Mouse (Mus musculus) hindbrain, embryonic 11.5 days (tissue): ENCODE data around the gene St6galnac3. TPM values are rescaled to one million over a fixed set of nuclear protein-coding genes. Genes with fewer than 3 reads are reported as not detected.

Experiments
- ATAC-seq: fragments of 200-750 bp; cut with Nextera tagmentation; 2 replicates; pipeline ENCODE4 v1.8.0; 2017; ENCODE audit warnings: mild to moderate bottlenecking, moderate TSS enrichment, moderate library complexity; ENCODE audit not compliant: low FRiP score
- DNase-seq: peaks from one replicate; pipeline ENCODE4 v3.0.0-alpha.2; 2015; ENCODE audit warnings: low spot score
- H3K27ac ChIP-seq: fragments of 300-500 bp; sonication (generic); 2 replicates; pipeline ENCODE4 v1.5.1; 2014; ENCODE audit warnings: mild to moderate bottlenecking, low read depth, low read length
- H3K27me3 ChIP-seq: fragments of 300-500 bp; sonication (generic); 2 replicates; pipeline ENCODE4 v1.6.1; 2014; ENCODE audit warnings: mild to moderate bottlenecking, low read length, moderate library complexity, mixed read lengths; ENCODE audit not compliant: control insufficient read depth, insufficient read depth
- H3K36me3 ChIP-seq: fragments of 300-500 bp; sonication (generic); 2 replicates; pipeline ENCODE4 v1.6.1; 2014; ENCODE audit warnings: mild to moderate bottlenecking, low read length, moderate library complexity, mixed read lengths; ENCODE audit not compliant: control insufficient read depth, insufficient read depth
- H3K4me1 ChIP-seq: fragments of 300-500 bp; sonication (generic); replicated peaks from 2 replicates; pipeline ENCODE4 v1.6.1; 2014; ENCODE audit warnings: low read length, mixed read lengths; ENCODE audit not compliant: control insufficient read depth, insufficient read depth
- H3K4me2 ChIP-seq: fragments of 300-500 bp; sonication (generic); replicated peaks from 2 replicates; pipeline ENCODE4 v1.6.1; 2014; ENCODE audit warnings: mild to moderate bottlenecking, low read depth, low read length
- H3K4me3 ChIP-seq: fragments of 300-500 bp; sonication (generic); 2 replicates; pipeline ENCODE4 v1.5.1; 2014; ENCODE audit warnings: low read depth, low read length
- H3K9ac ChIP-seq: fragments of 300-500 bp; sonication (generic); 2 replicates; pipeline ENCODE4 v1.6.1; 2014; ENCODE audit warnings: low read depth, low read length
- H3K9me3 ChIP-seq: fragments of 300-500 bp; sonication (generic); 2 replicates; pipeline ENCODE4 v1.6.1; 2016; ENCODE audit warnings: low read length; ENCODE audit not compliant: control insufficient read depth
- WGBS: fragments of 180-500 bp; shearing (Covaris S2); extraction: QIAGEN DNeasy Blood & Tissue Kit; methylation state at CpG from one replicate; pipeline ENCODE4 v1.1.7; 2014; 5-methylcytosine and 5-hydroxymethylcytosine counted together
- polyA plus RNA-seq: library from polyadenylated mRNA; unstranded; fragments of >200 nt; fragmentation: Nextera tagmentation; extraction: Ambion mirVana; gene quantifications from 2 replicates; pipeline ENCODE4 v1.2.1, GENCODE M21; 2014

Gene St6galnac3
- polyA plus RNA-seq, 1 experiment from 2014 or later: 34.8 TPM

DNA sequence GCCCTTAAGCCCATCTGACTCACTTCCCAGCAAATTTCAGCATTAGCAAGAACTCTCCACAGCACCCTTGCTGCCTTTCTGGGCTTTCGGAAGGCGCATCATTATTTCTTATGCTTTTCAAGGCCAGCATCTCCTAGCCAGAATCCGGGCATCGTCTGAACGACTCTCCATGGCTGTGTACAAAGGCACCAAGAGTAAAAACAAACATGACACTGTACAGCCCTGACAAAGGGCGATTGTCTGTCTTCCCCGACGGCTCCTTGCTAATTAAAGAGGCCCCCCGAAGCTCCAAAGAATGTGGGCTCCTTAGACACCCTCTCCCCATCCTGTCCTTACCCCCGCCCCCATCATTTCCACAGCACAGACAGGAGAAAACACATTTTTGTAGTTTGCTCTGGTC lies 13.4 kb upstream of the St6galnac3 start:
- Histone ChIP-seq H3K27ac (peak overlapping the region; percentile 7; the same call in 1 of the 2 replicates), H3K9ac (no peak overlapping the region), H3K4me3 (no peak overlapping the region), H3K4me1 (no peaks in the 10 kb centered on the region), H3K27me3 (no peaks in the 10 kb centered on the region), H3K9me3 (no peaks in the 10 kb centered on the region), H3K36me3 (no peaks in the 10 kb centered on the region), H3K4me2 (no peak overlapping the region)
- 29% methylated on average over 10 of the region's 10 CpGs for WGBS
- DNase-seq: no peak
- peak; percentile 43; the same call in 1 of the 2 replicates for ATAC-seq

DNA sequence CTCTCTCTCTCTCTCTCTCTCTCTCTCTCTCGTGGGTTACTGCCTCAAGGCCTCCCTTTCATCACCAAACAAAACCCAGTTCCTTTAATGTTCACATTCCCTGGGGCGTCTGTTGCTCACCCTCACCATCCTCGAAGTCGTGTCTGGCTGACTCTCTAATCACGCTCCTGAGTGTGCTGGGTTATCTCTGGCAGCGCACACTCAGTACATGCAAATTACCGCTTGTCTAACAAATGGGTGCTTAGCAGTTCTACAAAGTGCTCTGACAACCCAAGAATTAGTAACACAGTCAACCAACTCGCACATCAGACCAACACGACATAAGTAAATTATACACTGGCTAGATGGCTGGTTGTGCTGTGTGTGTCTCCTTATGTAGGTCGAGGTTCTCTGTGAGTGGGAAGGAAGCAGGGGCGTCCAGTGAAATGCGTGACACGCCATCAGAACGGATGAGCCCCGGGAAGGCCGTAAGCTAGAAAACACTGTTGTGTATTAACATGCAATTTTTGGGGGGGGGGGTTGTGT lies 11.8 kb upstream of the St6galnac3 start:
- H3K4me1 ChIP-seq: no peaks in the 10 kb centered on the region
- H3K27me3 ChIP-seq: no peaks in the 10 kb centered on the region
- no peak overlapping the region for H3K27ac ChIP-seq
- H3K9me3 ChIP-seq: no peaks in the 10 kb centered on the region
- H3K9ac ChIP-seq: no peak overlapping the region
- H3K4me3 ChIP-seq: no peak overlapping the region
- DNase-seq (no peak), ATAC-seq (no peak)
- H3K36me3 ChIP-seq: no peaks in the 10 kb centered on the region
- WGBS: 76% methylated on average over 16 of the region's 16 CpGs
- H3K4me2 ChIP-seq: no peak overlapping the region

DNA sequence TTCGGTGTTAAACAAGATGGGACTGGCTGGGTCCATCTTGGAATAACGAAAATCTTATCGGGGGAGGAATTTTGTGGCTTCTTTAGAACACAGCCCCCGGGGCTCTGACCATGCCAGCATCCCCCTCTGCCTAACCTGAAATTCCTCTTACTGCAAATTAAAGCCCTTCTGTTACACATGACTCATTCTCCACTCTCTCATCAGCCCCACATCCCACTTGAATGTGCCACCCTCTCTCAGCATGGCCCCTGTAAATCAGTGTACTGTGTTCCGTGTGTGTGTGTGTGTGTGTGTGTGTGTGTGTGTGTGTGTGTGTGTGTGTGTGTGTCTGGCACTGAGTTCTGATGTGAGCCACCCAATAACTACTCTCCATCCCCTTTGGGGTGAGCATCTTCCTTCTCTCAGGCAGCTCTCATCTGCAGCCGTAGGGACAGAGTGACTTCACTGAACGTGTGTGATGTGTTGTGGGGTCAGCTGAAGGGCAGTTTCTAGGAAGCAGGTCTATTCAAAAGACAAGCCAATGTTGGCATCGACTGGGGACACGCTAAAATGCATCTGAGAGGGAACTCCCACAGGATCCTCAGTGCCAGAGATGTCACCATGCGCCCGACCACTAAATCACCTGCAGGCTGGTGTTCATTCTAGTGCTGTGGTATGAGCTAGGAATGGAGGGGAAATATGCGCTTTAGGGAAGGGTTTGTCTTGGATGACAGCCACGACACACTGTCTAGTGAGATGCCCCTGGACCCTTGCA lies 11.0 kb upstream of the St6galnac3 start:
- 70% methylated on average over 13 of the region's 13 CpGs for WGBS
- Histone ChIP-seq H3K27ac (no peak overlapping the region), H3K36me3 (no peaks in the 10 kb centered on the region), H3K9me3 (no peaks in the 10 kb centered on the region), H3K4me3 (no peak overlapping the region), H3K4me2 (no peak overlapping the region), H3K27me3 (no peaks in the 10 kb centered on the region), H3K9ac (no peak overlapping the region), H3K4me1 (no peaks in the 10 kb centered on the region)
- no peak for DNase-seq
- ATAC-seq: no peak

DNA sequence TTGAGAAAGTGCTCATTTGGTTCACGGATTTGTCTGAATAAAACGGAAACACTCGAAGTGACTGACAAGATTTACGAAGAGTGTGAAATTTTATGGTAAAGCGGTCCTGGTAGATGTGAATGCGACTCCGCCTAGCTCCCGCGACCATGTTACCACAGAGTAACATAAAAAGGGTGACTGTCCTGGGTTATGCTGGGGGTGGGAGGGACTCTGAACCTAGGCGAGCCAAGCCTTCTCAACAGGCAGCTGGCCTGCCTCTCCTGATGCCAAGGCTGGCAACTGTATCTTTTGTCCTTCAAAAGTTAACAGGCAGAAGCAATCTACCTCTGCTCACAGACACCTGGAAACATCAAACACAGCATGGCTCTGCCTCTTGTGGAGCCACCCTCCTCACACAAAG lies 9.8 kb upstream of the St6galnac3 start:
- Histone ChIP-seq H3K4me3 (no peak overlapping the region), H3K27ac (no peak overlapping the region), H3K9ac (no peak overlapping the region), H3K4me2 (no peak overlapping the region), H3K27me3 (no peaks in the 10 kb centered on the region), H3K36me3 (no peaks in the 10 kb centered on the region), H3K4me1 (no peaks in the 10 kb centered on the region), H3K9me3 (no peaks in the 10 kb centered on the region)
- DNase-seq (no peak), ATAC-seq (no peak)
- 67% methylated on average over 10 of the region's 10 CpGs for WGBS

DNA sequence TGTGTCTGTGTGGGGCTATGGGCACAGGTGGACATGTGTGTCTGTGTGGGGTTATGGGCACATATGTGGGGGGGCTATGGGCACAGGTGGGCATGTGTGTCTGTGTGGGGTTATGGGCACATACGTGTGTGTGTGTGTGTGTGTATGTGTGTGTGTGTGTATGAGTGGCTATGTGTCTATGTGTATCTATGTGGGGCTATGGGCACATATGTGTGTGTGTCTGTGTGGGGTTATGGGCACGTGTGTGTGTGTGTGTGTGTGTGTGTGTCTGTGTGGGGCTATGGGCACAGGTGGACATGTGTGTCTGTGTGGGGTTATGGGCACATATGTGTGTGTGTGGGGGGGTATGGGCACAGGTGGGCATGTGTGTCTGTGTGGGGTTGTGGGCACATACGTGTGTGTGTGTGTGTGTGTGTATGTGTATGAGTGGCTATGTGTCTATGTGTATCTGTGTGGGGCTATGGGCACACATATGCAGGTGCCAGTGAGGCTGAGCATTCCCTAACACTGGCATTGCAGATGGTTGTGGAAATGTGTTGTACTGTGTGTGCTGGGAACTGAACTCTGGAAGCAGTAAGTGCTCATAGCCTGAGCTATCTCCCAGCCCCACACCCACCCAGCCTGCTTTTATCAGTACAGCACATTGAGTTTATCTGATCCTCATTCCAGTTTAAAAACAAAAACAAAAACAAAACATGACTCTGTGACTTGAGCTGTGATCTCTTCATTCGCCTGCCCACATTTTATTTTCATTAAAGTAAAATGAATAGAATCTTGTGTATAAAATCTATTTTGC lies 8.6 kb upstream of the St6galnac3 start:
- H3K36me3 ChIP-seq: no peaks in the 10 kb centered on the region
- H3K4me3 ChIP-seq: no peak overlapping the region
- H3K9ac ChIP-seq: no peak overlapping the region
- H3K27me3 ChIP-seq: no peaks in the 10 kb centered on the region
- peak; percentile 31; the same call in 1 of the 2 replicates for ATAC-seq
- 88% methylated on average over 4 of the region's 4 CpGs for WGBS
- no peaks in the 10 kb centered on the region for H3K4me1 ChIP-seq
- H3K4me2 ChIP-seq: no peak overlapping the region
- DNase-seq: no peak
- no peaks in the 10 kb centered on the region for H3K9me3 ChIP-seq
- no peak overlapping the region for H3K27ac ChIP-seq

DNA sequence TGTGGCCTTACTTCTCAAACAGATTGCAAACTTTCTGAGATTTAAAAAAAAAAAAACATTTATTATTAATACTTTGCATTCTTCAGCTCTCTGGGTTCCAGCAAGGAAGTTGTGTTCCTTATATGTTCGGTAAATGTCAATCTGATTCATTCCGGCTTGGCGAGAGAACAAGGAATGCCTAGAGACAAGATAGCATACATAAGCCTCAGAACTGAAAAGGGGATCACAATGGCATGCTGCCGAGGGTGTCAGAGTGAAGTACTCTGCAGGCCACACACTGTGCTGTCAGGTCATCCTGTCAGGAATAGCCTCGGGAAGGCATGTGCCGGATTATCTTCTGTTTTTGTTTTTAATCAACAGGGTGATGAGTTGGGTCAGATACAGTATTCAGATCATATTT lies 7.8 kb upstream of the St6galnac3 start:
- WGBS: 47% methylated on average over 6 of the region's 6 CpGs
- Histone ChIP-seq H3K27me3 (no peaks in the 10 kb centered on the region), H3K9ac (no peak overlapping the region), H3K9me3 (no peaks in the 10 kb centered on the region), H3K36me3 (no peaks in the 10 kb centered on the region), H3K4me2 (no peak overlapping the region), H3K27ac (no peak overlapping the region), H3K4me1 (no peaks in the 10 kb centered on the region), H3K4me3 (no peak overlapping the region)
- ATAC-seq (no peak), DNase-seq (no peak)

DNA sequence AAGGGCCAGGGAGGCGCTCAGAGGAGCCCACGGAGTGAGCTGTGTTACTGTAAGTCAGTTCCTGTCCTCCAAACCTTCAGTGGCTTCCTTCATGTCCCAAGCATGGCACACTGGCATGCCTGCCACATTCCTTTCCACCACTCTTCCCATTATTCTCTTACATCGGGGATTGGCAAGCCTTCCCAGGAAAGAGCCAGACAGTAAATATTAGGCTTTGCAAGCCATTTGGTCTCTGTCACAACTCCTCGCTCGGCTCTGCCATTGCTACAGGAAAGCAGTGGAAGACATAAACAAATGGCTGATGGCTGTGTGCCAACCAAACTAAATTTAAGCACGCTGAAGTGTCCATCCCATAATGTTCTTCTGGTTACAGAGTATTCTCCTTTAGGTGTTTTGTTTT lies 7.1 kb upstream of the St6galnac3 start:
- 83% methylated on average over 6 of the region's 6 CpGs for WGBS
- Histone ChIP-seq H3K4me2 (no peak overlapping the region), H3K36me3 (no peaks in the 10 kb centered on the region), H3K9me3 (no peaks in the 10 kb centered on the region), H3K27me3 (no peaks in the 10 kb centered on the region), H3K4me3 (no peak overlapping the region), H3K4me1 (no peaks in the 10 kb centered on the region), H3K27ac (no peak overlapping the region), H3K9ac (no peak overlapping the region)
- DNase-seq (no peak), ATAC-seq (no peak)

DNA sequence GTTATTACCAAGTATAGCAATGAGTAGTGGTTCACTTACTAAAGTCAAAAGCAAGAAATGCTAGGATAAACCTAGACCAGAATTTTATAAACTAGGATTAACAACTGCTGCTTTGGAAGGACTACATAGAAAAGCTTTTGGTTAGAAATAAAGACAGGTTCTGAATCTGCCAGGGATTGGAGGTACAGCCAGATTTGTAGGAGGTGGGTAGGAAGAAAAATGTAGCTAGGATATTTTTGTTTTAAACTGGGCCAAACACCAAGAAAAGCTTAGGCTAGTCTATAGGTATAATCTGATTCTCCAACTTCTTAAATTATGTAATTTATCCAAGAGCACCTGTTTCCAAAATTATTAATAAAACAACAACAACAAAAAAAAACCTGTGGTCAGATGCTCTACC lies 3.6 kb upstream of the St6galnac3 start:
- no peak for ATAC-seq
- Histone ChIP-seq H3K36me3 (no peaks in the 10 kb centered on the region), H3K9me3 (no peaks in the 10 kb centered on the region), H3K4me2 (no peak overlapping the region), H3K27ac (no peak overlapping the region), H3K27me3 (no peaks in the 10 kb centered on the region), H3K4me3 (no peak overlapping the region), H3K9ac (no peak overlapping the region), H3K4me1 (no peaks in the 10 kb centered on the region; the same call in 1 of the 2 replicates)
- DNase-seq: no peak
